11 mouse cellular contexts compared by ENCODE assay signal in genomic region chr9:50518781-50519180, GRCm38 (mm10). TPM values are rescaled to one million over a fixed set of nuclear protein-coding genes. Genes with fewer than 3 reads are reported as not detected.
DNase-seq lines count a peak whose midpoint lies in the region; ATAC-seq and TF ChIP-seq lines count a peak whose summit lies in the region.
"Had no signal": no experiment of that assay in that cellular context is flagged by ENCODE, and none has a peak within 500 bp of the region (broad histone marks: within the 10 kb centered on the region; RNA-seq: fewer than 3 reads in every experiment).

No protein-coding gene starts in this region.

- no peak overlapping the region for H3K27ac ChIP-seq in heart, embryonic 12.5 days (ENCODE audit: poor library complexity, severe bottlenecking)
- H3K27ac ChIP-seq in midbrain, embryonic 10.5 days (replicated peaks) = no peak overlapping the region
- H3K27ac ChIP-seq in midbrain, embryonic 15.5 days = no peak overlapping the region
- H3K27ac ChIP-seq in bone marrow macrophage, adult 2 months (ENCODE audit: insufficient read depth, low read depth, low read length) = no peak overlapping the region
- H3K27ac ChIP-seq: embryonic facial prominence, embryonic 15.5 days; hindbrain, embryonic 15.5 days; liver, embryonic 15.5 days had no signal

- no peaks in the 10 kb centered on the region for H3K9me3 ChIP-seq in heart, embryonic 12.5 days (replicated peaks)
- no peaks in the 10 kb centered on the region for H3K9me3 ChIP-seq in midbrain, embryonic 10.5 days (replicated peaks)
- H3K9me3 ChIP-seq in midbrain, embryonic 15.5 days = no peaks in the 10 kb centered on the region
- H3K9me3 ChIP-seq: embryonic facial prominence, embryonic 15.5 days; hindbrain, embryonic 15.5 days; liver, embryonic 15.5 days had no signal

- no peaks in the 10 kb centered on the region for H3K4me1 ChIP-seq in heart, embryonic 12.5 days (replicated peaks)
- H3K4me1 ChIP-seq in midbrain, embryonic 10.5 days = no peaks in the 10 kb centered on the region
- no peaks in the 10 kb centered on the region for H3K4me1 ChIP-seq in midbrain, embryonic 15.5 days
- peaks cover 9% of the 10 kb centered on the region for H3K4me1 ChIP-seq in bone marrow macrophage, adult 2 months (ENCODE audit: control insufficient read depth, insufficient read depth, low read length)
- H3K4me1 ChIP-seq: embryonic facial prominence, embryonic 15.5 days; hindbrain, embryonic 15.5 days; liver, embryonic 15.5 days had no signal

- WGBS in heart, embryonic 12.5 days = 9% methylated on average over 2 of the region's 2 CpGs
- WGBS in midbrain, embryonic 10.5 days = 6% methylated on average over 2 of the region's 2 CpGs
- 10% methylated on average over 2 of the region's 2 CpGs for WGBS in midbrain, embryonic 15.5 days

- H3K36me3 ChIP-seq in heart, embryonic 12.5 days = peaks cover 20% of the 10 kb centered on the region
- peaks cover 4% of the 10 kb centered on the region; the same call in 1 of the 2 replicates for H3K36me3 ChIP-seq in midbrain, embryonic 10.5 days
- no peaks in the 10 kb centered on the region for H3K36me3 ChIP-seq in midbrain, embryonic 15.5 days (replicated peaks)
- H3K36me3 ChIP-seq: hindbrain, embryonic 15.5 days had no signal

- peak; percentile 49 for DNase-seq in heart, adult 11 months
- peak; percentile 37 for DNase-seq in midbrain, embryonic 10.5 days (ENCODE audit: low spot score)
- peak; percentile 56 for DNase-seq in thymus, postnatal 0 days (ENCODE audit: low spot score)
- no peak for DNase-seq in frontal cortex, postnatal 10 days (ENCODE audit: low spot score in 2 of 2)
- DNase-seq in urinary bladder, adult 18-20 months (ENCODE audit: low spot score in 2 of 2) = no peak

- H3K4me3 ChIP-seq in heart, embryonic 12.5 days = no peak overlapping the region
- no peak overlapping the region for H3K4me3 ChIP-seq in midbrain, embryonic 10.5 days
- no peak overlapping the region for H3K4me3 ChIP-seq in midbrain, embryonic 15.5 days
- no peak overlapping the region for H3K4me3 ChIP-seq in bone marrow macrophage, adult 2 months (ENCODE audit: insufficient read depth, low read length)
- H3K4me3 ChIP-seq: embryonic facial prominence, embryonic 15.5 days; hindbrain, embryonic 15.5 days; liver, embryonic 15.5 days had no signal

- H3K9ac ChIP-seq in heart, embryonic 12.5 days = no peak overlapping the region
- no peak overlapping the region for H3K9ac ChIP-seq in midbrain, embryonic 15.5 days
- H3K9ac ChIP-seq: embryonic facial prominence, embryonic 15.5 days; hindbrain, embryonic 15.5 days; liver, embryonic 15.5 days had no signal

- TF ChIP-seq POLR2A in bone marrow macrophage, adult 2 months (IDR thresholded peaks at IDR 0.05; ENCODE audit: borderline replicate concordance, low read depth, low read length) = no peak

- H3K4me2 ChIP-seq in heart, embryonic 12.5 days = no peak overlapping the region
- no peak overlapping the region for H3K4me2 ChIP-seq in midbrain, embryonic 15.5 days
- H3K4me2 ChIP-seq: embryonic facial prominence, embryonic 15.5 days; hindbrain, embryonic 15.5 days; liver, embryonic 15.5 days had no signal

- no peaks in the 10 kb centered on the region for H3K27me3 ChIP-seq in heart, embryonic 12.5 days (replicated peaks)
- H3K27me3 ChIP-seq in midbrain, embryonic 10.5 days (ENCODE audit: low read depth, poor library complexity, severe bottlenecking) = no peaks in the 10 kb centered on the region
- H3K27me3 ChIP-seq in midbrain, embryonic 15.5 days (replicated peaks) = no peaks in the 10 kb centered on the region
- H3K27me3 ChIP-seq: embryonic facial prominence, embryonic 15.5 days; hindbrain, embryonic 15.5 days; liver, embryonic 15.5 days had no signal

- 0 out of 2 replicates have a peak, but pooled peaks have one; percentile 21 for TF ChIP-seq CTCF in bone marrow macrophage, adult 2 months (IDR thresholded peaks at IDR 0.05; ENCODE audit: low read depth, low read length)

- no peak for ATAC-seq in heart, embryonic 12.5 days (ENCODE audit: insufficient number of reproducible peaks, low FRiP score)
- no peak for ATAC-seq in midbrain, embryonic 15.5 days (replicated peaks)

RNA-seq across cellular contexts. Expression of gene Pts, which starts 9.7 kb away (rescaled TPM):
- polyA plus RNA-seq in heart, embryonic 12.5 days (2016; fragmentation: Nextera tagmentation; extraction: Ambion mirVana) = 82.2 and 84.1 TPM in 2 replicates
- 86.9 and 95.9 TPM in 2 replicates for polyA plus RNA-seq in midbrain, embryonic 10.5 days (2016; fragmentation: Nextera tagmentation; extraction: Ambion mirVana)
- polyA plus RNA-seq in midbrain, embryonic 15.5 days (2015; fragmentation: Nextera tagmentation; extraction: Ambion mirVana) = 106 and 111 TPM in 2 replicates
- 52.3 and 63.5 TPM in 2 replicates for polyA plus RNA-seq in bone marrow macrophage, adult 2 months (2012; ENCODE audit: insufficient read depth, insufficient read length, missing spikeins)
- 141 and 158 TPM in 2 replicates for polyA plus RNA-seq in thymus, postnatal 0 days (2015; fragmentation: Nextera tagmentation; extraction: Ambion mirVana)

RNA-seq across cellular contexts. Expression of gene Plet1, which starts 24.5 kb away (rescaled TPM):
- polyA plus RNA-seq in heart, embryonic 12.5 days (2016; fragmentation: Nextera tagmentation; extraction: Ambion mirVana) = 0.44 and 0.46 TPM in 2 replicates
- 0.32 and 0.36 TPM in 2 replicates for polyA plus RNA-seq in midbrain, embryonic 10.5 days (2016; fragmentation: Nextera tagmentation; extraction: Ambion mirVana)
- polyA plus RNA-seq in midbrain, embryonic 15.5 days (2015; fragmentation: Nextera tagmentation; extraction: Ambion mirVana) = 0.63 and 0.88 TPM in 2 replicates
- not detected in 2 replicates for polyA plus RNA-seq in bone marrow macrophage, adult 2 months (2012; ENCODE audit: insufficient read depth, insufficient read length, missing spikeins)
- polyA plus RNA-seq in thymus, postnatal 0 days (2015; fragmentation: Nextera tagmentation; extraction: Ambion mirVana) = 5.0 and 5.3 TPM in 2 replicates

RNA-seq across cellular contexts. Expression of gene Il18, which starts 35.8 kb away (rescaled TPM):
- 3.9 and 4.0 TPM in 2 replicates for polyA plus RNA-seq in heart, embryonic 12.5 days (2016; fragmentation: Nextera tagmentation; extraction: Ambion mirVana)
- 8.9 and 14.6 TPM in 2 replicates for polyA plus RNA-seq in midbrain, embryonic 10.5 days (2016; fragmentation: Nextera tagmentation; extraction: Ambion mirVana)
- 19.3 and 19.6 TPM in 2 replicates for polyA plus RNA-seq in midbrain, embryonic 15.5 days (2015; fragmentation: Nextera tagmentation; extraction: Ambion mirVana)
- 27.7 and 33.7 TPM in 2 replicates for polyA plus RNA-seq in bone marrow macrophage, adult 2 months (2012; ENCODE audit: insufficient read depth, insufficient read length, missing spikeins)
- polyA plus RNA-seq in thymus, postnatal 0 days (2015; fragmentation: Nextera tagmentation; extraction: Ambion mirVana) = 25.7 and 28.5 TPM in 2 replicates

RNA-seq across cellular contexts. Expression of gene Bco2, which starts 36.2 kb away (rescaled TPM):
- polyA plus RNA-seq in heart, embryonic 12.5 days (2016; fragmentation: Nextera tagmentation; extraction: Ambion mirVana) = 0.08 TPM in 1 of 2 replicates, not detected in the other
- polyA plus RNA-seq in midbrain, embryonic 10.5 days (2016; fragmentation: Nextera tagmentation; extraction: Ambion mirVana) = 0.19 and 0.34 TPM in 2 replicates
- polyA plus RNA-seq in midbrain, embryonic 15.5 days (2015; fragmentation: Nextera tagmentation; extraction: Ambion mirVana) = 0.31 and 0.45 TPM in 2 replicates
- 3.4 and 5.0 TPM in 2 replicates for polyA plus RNA-seq in bone marrow macrophage, adult 2 months (2012; ENCODE audit: insufficient read depth, insufficient read length, missing spikeins)
- polyA plus RNA-seq in thymus, postnatal 0 days (2015; fragmentation: Nextera tagmentation; extraction: Ambion mirVana) = 0.39 and 0.45 TPM in 2 replicates

RNA-seq across cellular contexts. Expression of gene Tex12, which starts 42.3 kb away (rescaled TPM):
- 0.22 TPM in 1 of 2 replicates, not detected in the other for polyA plus RNA-seq in heart, embryonic 12.5 days (2016; fragmentation: Nextera tagmentation; extraction: Ambion mirVana)
- polyA plus RNA-seq in midbrain, embryonic 10.5 days (2016; fragmentation: Nextera tagmentation; extraction: Ambion mirVana) = 0.16 and 0.36 TPM in 2 replicates
- 0.18 and 0.26 TPM in 2 replicates for polyA plus RNA-seq in midbrain, embryonic 15.5 days (2015; fragmentation: Nextera tagmentation; extraction: Ambion mirVana)
- not detected in 2 replicates for polyA plus RNA-seq in bone marrow macrophage, adult 2 months (2012; ENCODE audit: insufficient read depth, insufficient read length, missing spikeins)
- not detected in 2 replicates for polyA plus RNA-seq in thymus, postnatal 0 days (2015; fragmentation: Nextera tagmentation; extraction: Ambion mirVana)
- polyA plus RNA-seq: embryonic facial prominence, embryonic 15.5 days; liver, embryonic 15.5 days had no signal

Comparison
In these comparisons a context has a peak if more than half of its experiments do, and no peak if none do; other contexts are left out.
1. DNase-seq: peak in heart, adult 11 months (single experiment), midbrain, embryonic 10.5 days (single experiment) and thymus, postnatal 0 days (single experiment); none in frontal cortex, postnatal 10 days (0 of 2) and urinary bladder, adult 18-20 months (0 of 2).